Mouse (Mus musculus): ENCODE measurements around the gene Shisal2a. TPM values are rescaled to one million over a fixed set of nuclear protein-coding genes. Genes with fewer than 3 reads are reported as not detected.

Gene Shisal2a
- total RNA-seq (2021), result not detected

DNA sequence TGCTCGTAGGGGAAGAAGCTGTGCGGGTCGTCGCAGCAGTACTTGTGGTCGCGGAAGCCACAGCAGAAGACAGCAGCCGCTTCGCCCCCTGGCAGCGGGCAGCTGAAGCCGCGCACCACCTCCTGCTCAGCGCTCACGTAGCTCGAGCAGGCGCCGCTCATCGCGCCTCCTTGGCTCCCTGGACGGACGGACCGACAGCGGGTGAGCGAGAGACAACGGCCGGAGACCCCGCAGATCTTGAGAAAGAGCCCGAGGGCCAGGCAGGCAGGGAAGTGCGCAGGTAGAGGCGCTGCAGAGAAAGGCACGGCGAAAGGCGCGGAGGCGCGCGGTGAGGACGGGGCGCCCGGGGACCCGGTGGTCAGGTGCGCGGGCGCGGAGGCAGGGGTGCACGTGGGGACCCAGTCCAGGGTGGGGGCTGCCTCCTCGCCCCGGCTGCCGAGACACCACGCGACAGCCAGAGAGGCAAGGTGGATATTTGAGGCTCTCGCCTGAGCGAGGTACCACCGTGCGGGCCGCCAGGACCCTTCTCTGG is at the start of gene Shisal2a:
Shisal2a (minus strand) TSS at position 167 of the 532 bp plus-strand sequence.
- intact Hi-C loops (cut with DNase I), result no loop called here
- no peak for DNase-seq

GRCm38 (mm10) chr4:108431561-108431936 is 48.4 kb upstream of the Shisal2a start:
- intact Hi-C loops (cut with DNase I), result no loop called here
- DNase-seq, result no peak

DNA sequence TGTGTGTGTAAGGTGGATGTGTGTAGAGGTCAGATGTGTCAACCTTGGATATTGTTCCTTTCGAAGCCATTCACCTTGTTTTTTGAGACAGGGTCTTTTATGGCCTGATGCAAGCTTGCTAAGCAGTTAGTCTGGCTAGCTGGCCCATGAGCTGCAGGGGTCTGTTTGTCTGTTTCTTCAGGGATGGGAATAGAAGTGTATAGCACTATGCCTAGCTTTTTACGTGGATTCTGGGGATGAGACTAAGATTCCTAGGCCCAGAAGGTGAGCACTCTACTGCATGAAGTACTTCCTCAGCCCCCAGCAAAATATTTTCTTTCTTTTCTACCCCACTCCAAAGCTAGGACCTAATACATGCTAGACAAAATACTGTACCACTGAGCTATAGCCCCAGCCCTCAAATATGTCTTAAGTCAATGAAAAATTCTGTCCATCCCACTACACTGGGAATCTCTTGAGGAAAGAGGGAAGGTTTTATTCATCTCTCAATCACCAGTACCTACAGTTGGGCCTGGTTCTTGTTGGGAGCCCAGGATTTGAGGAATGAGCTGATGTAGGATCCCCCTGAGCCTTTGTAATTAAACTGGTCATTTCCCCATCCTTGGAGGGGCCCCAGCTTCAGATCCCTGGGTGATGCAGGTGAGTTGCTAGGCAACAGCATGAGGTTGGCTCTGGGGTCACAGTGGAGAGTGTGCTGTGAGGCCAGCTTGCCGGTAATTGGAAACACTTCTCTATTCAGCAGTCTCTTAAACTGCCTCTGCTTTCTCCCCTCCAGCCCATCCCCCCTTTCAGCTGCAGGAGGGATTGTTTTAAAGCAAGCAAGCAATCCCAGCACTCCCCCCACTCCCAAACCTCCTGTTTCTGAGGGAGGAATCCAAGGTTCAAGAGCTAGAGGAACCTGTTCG is 47.8 kb upstream of the Shisal2a start:
- intact Hi-C loops (cut with DNase I), result no loop called here
- DNase-seq, result no peak

GRCm38 (mm10) chr4:108428341-108428721 is 45.2 kb upstream of the Shisal2a start:
- DNase-seq, result no peak
- intact Hi-C loops (cut with DNase I), result no loop called here

- no peak for DNase-seq
- intact Hi-C loops (cut with DNase I), result no loop called here
Observed at GRCm38 (mm10) chr4:108427719-108428340, 44.7 kb upstream of the Shisal2a start.

DNA sequence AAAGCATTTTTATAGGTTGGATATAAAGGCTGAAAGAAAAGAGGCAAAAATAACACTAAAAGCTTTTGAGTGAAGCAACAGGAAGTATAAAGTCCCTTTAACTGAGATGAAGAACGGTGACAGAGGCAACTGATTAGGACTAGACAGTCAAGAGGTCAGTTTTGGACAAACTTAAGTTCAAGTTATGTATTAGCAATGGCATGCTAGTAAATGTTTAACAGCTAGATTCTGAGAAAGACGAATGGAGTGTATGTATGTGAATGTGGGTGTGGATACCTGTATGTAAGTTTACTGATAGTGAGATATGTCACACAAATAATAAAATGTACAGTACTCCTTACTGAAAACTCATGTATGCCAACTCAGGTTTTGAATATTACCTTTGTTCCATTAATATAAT is 41.4 kb upstream of the Shisal2a start:
- intact Hi-C loops (cut with DNase I), result no loop called here
- DNase-seq, result no peak

- intact Hi-C loops (cut with DNase I), result loop anchor here (2.0 to 5.0 kb wide), 2 partner anchors 51 to 65 kb away; partner anchors contain the start of gene Tut4
- DNase-seq, result no peak
Observed at GRCm38 (mm10) chr4:108407621-108408020, 24.5 kb upstream of the Shisal2a start.

GRCm38 (mm10) chr4:108406861-108407401 is 23.8 kb upstream of the Shisal2a start, which contains the start of gene Gpx7:
Gpx7 (minus strand) TSS chr4:108406961.
- peak in 1 of 2 experiments; percentile 21 for DNase-seq
- intact Hi-C loops (cut with DNase I), result loop anchor here (1.0 to 5.0 kb wide), 3 partner anchors 19 to 65 kb away; partner anchors contain the start of gene Tut4

DNA sequence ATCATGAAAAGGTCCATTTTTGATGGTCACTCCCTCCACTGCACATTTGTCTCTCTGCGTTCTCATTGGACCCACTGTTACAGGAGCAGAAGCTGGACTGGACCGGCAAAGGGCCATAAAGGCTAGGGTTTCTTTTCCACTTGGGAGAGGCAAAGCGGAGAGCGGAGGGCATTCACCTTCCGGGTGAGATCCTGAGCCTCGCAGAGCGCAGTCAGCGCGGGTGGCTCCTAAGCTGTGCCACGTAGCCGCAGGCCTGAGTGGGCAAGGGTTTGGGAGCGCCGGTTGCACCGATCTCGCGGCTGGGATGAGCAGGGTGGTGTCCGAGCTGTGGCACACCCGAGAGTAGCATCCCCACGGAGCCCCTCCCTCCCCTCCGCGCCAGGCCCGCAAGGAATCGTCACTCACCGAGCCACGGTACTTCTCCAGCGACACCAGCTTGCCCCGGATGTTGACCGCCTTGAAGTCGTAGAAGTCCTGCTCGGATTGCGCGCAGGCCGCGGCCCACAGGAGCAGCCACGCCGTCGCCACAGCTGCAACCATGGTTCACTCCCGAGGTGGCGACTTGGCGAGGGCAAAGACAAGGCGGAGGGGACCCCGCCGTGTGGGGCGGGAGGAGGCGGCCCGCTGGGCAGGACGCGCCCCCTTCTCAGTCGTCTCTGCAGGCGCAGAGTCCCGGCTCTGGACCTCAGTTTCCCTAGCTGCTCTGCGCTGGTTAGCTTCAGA is 23.1 kb upstream of the Shisal2a start:
- intact Hi-C loops (cut with DNase I), result loop anchor here (1.0 to 5.0 kb wide), 3 partner anchors 18 to 64 kb away; partner anchors contain the start of gene Tut4
- peak; percentile 71 to 83 for DNase-seq

GRCm38 (mm10) chr4:108405766-108406137 is 22.6 kb upstream of the Shisal2a start:
- intact Hi-C loops (cut with DNase I), result loop anchor here (1.0 to 5.0 kb wide), 3 partner anchors 17 to 63 kb away; partner anchors contain the start of gene Tut4
- DNase-seq, result peak in 1 of 2 experiments; percentile 22

- no peak for DNase-seq
- intact Hi-C loops (cut with DNase I), result no loop called here
Observed at GRCm38 (mm10) chr4:108403861-108404635, 20.9 kb upstream of the Shisal2a start.

DNA sequence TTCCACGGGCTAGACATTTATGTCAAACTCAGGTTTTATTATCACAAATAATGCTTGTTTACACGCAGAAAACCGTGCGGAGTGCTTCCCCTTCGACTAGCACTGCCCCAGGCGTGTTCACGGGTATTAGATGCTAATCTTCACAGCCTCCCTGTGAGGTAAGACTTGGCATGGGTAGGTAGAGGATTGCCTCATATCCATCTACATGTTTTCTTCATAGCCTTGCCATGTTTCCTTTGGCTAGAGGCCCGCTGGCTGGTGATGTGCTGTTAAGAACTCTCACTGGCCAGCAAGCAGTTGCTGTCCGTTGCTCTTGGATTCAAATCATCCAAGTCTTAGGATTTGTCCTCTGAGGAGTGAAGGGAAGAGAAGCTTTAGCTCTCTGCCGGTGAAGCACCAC is 17.2 kb upstream of the Shisal2a start:
- DNase-seq, result peak in 1 of 2 experiments; percentile 30
- intact Hi-C loops (cut with DNase I), result no loop called here

DNA sequence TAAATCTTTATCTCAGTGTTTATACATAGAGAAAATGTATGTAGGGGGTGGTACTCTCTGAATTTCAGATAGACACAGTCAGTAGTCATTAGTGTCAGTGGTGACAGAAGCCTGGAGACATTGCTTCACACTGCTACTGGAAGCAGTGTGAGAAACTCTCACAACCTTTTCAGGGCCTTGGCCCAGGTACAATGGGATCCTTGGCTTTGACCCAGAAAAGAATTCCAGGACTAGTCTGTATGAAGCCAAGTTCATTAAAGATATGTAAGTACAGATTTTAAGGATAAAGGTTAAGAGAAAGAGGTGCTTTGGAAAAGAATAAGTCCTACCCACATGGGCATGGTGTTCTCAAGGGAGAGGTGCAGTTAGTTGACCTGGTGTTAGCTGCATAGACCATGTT is 11.1 kb upstream of the Shisal2a start:
- DNase-seq, result no peak
- intact Hi-C loops (cut with DNase I), result no loop called here

- intact Hi-C loops (cut with DNase I), result no loop called here
- no peak for DNase-seq
Observed at GRCm38 (mm10) chr4:108392558-108392957, 9.4 kb upstream of the Shisal2a start.

- intact Hi-C loops (cut with DNase I), result no loop called here
Observed at GRCm38 (mm10) chr4:108391124-108391523, 8.0 kb upstream of the Shisal2a start.

DNA sequence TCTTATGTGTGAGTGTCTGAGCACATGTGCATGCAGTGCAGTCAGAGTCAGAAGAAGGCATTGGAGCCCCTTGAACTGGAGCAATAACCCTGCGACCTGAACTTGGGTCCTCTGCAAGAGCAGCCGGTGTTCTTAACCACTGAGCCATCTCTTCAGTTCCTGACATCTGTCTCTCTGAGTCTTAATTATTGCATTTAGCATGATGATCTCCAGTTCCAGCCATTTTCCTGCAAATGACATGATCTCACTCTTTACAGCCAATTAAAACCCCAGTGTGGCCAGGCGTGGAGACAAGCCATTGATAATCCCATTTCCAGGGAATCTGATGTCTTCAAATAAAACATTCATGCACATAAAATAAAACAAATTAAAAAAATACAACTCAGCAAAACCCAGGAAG is 5.6 kb upstream of the Shisal2a start:
- intact Hi-C loops (cut with DNase I), result loop anchor here (1.0 to 5.0 kb wide), 2 partner anchors 18 to 69 kb away; partner anchors contain the start of genes Gpx7 and Tut4

More at GRCm38 (mm10) chr4:108391124-108391523, 8.0 kb upstream of the Shisal2a start:
- no peak for DNase-seq

DNA sequence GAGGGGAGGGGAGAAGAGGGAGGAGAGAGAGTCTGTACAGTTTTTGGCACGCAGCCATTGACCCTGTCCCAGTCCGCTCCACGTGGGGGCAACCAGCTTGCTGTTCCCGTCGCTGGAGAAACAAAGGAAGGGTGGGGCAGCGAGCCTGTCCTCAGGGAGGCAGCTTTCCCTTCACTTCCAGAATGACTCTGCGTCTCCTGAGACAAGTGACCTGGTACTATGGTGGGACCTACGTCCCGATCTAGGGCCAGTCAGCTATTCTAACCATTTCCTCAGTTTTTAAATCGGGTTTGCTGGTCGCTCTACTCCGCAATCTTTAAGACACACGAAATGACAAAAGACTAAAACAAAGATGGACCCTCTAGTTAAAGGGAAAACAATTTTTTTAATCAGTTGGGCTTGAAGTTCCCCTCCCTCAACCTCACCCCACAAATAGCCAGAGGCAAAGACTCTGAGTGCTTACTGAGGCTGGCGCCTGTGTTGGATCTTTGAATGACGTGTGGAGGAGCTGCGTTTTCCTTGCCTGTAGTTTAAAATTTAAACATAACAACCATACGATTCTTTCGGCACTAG is 4.6 kb upstream of the Shisal2a start:
- DNase-seq, result peak; percentile 77
- intact Hi-C loops (cut with DNase I), result loop anchor here (1.0 to 5.0 kb wide), 3 partner anchors 19 to 70 kb away; partner anchors contain the start of genes Gpx7 and Tut4

More for the DNA sequence above, 5.6 kb upstream of the Shisal2a start:
- no peak for DNase-seq

GRCm38 (mm10) chr4:108387106-108387505 is 4.0 kb upstream of the Shisal2a start:
- intact Hi-C loops (cut with DNase I), result loop anchor here (2.0 to 5.0 kb wide), 2 partner anchors 38 to 70 kb away; partner anchors contain the start of gene Tut4
- no peak for DNase-seq

- intact Hi-C loops (cut with DNase I), result loop anchor here (2.0 to 5.0 kb wide), 2 partner anchors 37 to 71 kb away; partner anchors contain the start of gene Tut4
- no peak for DNase-seq
Observed at GRCm38 (mm10) chr4:108386087-108386486, 2.9 kb upstream of the Shisal2a start.

All from heart, postnatal 36 days (tissue).